Mouse (Mus musculus): ENCODE measurements around the gene Mafk.

Gene Mafk

GRCm38 (mm10) chr5:139818801-139819200 lies 27.5 kb downstream of the Mafk start:
- no peak for DNase-seq (ENCODE audit: low spot score)

- no peak for DNase-seq (ENCODE audit: low spot score)
These were observed 28.3 kb downstream of the Mafk start, which contains the start of gene Tmem184a for GRCm38 (mm10) chr5:139819538-139820181. TSS of gene Tmem184a (minus strand) at chr5:139819917.

- DNase-seq (ENCODE audit: low spot score) = no peak
These were observed 30.4 kb downstream of the Mafk start for GRCm38 (mm10) chr5:139821466-139822459.

- DNase-seq (ENCODE audit: low spot score) = no peak
These were observed 33.2 kb downstream of the Mafk start for GRCm38 (mm10) chr5:139824531-139824930.

- no peak for DNase-seq (ENCODE audit: low spot score)
These were observed 34.6 kb downstream of the Mafk start for GRCm38 (mm10) chr5:139825947-139826346.

GRCm38 (mm10) chr5:139826357-139827055 lies 35.2 kb downstream of the Mafk start, which contains the start of the genes Gm26938 and Psmg3:
TSS of gene Gm26938 (minus strand) at chr5:139826407.
TSS of gene Psmg3 (minus strand) at chr5:139826885.
- peak; percentile 56 for DNase-seq (ENCODE audit: low spot score)

GRCm38 (mm10) chr5:139827593-139827992 lies 36.3 kb downstream of the Mafk start:
- no peak for DNase-seq (ENCODE audit: low spot score)

- DNase-seq (ENCODE audit: low spot score) = no peak
These were observed 38.1 kb downstream of the Mafk start for GRCm38 (mm10) chr5:139829384-139829783.

GRCm38 (mm10) chr5:139830734-139831133 lies 39.4 kb downstream of the Mafk start:
- DNase-seq (ENCODE audit: low spot score) = no peak

GRCm38 (mm10) chr5:139832125-139832524 lies 40.8 kb downstream of the Mafk start:
- no peak for DNase-seq (ENCODE audit: low spot score)

- no peak for DNase-seq (ENCODE audit: low spot score)
These were observed 44.4 kb downstream of the Mafk start for GRCm38 (mm10) chr5:139835706-139836105.

GRCm38 (mm10) chr5:139838476-139838892 lies 47.2 kb downstream of the Mafk start:
- no peak for DNase-seq (ENCODE audit: low spot score)

- no peak for DNase-seq (ENCODE audit: low spot score)
These were observed 47.8 kb downstream of the Mafk start for GRCm38 (mm10) chr5:139839142-139839541.

- DNase-seq (ENCODE audit: low spot score) = no peak
These were observed 58.5 kb downstream of the Mafk start for GRCm38 (mm10) chr5:139849626-139850320.
